Mouse (Mus musculus) right cerebral cortex, postnatal 10 days (tissue): Measurements from ENCODE around the gene Gm5458.
"Not testable (repeated sequence)": the region's sequence is repeated elsewhere in the genome, so short reads cannot be mapped to it uniquely, and the experiment has no call there.

Experiments
- DNase-seq, 2 experiments: peaks; one replicate each; pipeline ENCODE4 v3.0.0; 2021; ENCODE audit warnings: low spot score in 2 of 2

The Gm5458 gene

DNA sequence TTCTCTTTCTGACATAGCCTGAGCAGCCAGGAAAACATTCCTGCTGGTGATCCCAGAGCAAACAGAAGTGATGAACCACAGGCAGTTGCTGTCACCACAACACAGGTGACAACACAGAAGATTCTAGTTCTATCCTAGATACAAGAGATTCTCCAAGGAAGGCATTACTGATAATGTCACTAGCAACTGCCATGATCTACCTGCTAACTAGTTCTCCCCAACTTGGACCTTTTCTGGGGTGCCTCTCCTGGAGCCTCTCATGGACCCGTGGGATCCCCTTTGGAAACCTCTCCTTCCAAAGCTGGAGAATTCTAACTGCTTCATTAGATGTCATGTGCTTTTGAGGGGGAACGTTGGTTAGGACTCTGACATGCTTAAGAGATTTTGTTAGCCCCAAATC, at the start of gene Gm5458:
Gene Gm5458 (minus strand): TSS at position 101 of the 400 bp plus-strand sequence.
- DNase-seq: not testable (repeated sequence)

DNA sequence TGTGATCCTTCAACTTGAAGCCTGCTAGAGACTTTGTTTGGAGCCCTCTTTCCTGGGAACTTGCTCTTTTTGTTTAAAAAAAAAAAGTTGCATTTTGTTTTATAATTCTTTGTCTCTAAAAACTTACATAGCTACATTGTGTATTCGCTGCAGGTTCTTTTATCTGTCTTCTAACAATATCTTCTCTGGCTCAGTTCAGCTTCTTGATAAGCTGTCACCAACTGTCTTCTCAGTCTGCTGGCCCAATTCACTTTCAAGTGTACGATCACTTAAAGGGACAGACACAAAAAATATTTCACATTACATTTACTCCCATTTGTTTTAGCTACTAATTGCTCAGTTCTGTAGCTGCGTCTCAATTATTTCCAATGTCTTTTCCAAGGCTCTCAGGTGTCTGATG, 43.9 kb upstream of the Gm5458 start:
- DNase-seq: no peak

GRCm38 (mm10) chr14:19584804-19585667, 17.3 kb downstream of the Gm5458 start, which contains the start of gene Gm2237:
TSS of gene Gm2237 (minus strand) at chr14:19585135.
- peak; percentile 29 to 41 for DNase-seq

DNA sequence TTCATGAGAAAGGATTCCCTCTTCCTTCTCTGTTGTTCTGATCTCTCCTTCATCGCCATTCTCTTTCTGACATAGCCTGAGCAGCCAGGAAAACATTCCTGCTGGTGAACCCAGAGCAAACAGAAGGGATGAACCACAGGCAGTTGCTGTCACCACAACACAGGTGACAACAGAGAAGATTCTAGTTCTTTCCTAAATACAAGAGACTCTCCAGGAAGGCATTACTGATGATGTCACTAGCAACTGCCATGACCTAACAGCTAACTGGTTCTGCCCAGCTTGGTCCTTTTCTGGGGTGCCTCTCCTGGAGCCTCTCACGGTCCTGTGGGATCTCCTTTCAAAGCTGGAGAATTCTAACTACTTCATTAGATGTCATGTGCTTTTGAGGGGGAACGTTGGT, 52.5 kb downstream of the Gm5458 start, which contains the start of gene Gm2244:
Gene Gm2244 (minus strand): TSS at position 101 of the 400 bp plus-strand sequence.
- not testable (repeated sequence) for DNase-seq
